Mouse (Mus musculus): ENCODE results near the gene Alox15. TPM values are rescaled to one million over a fixed set of nuclear protein-coding genes. Genes with fewer than 3 reads are reported as not detected.

The Alox15 gene
- 0.13 and 0.18 TPM in 2 replicates for polyA plus RNA-seq (2015; fragmentation: Nextera tagmentation; extraction: Ambion mirVana)

GRCm38 (mm10) chr11:70351868-70352267 is at the start of gene Alox15:
TSS of gene Alox15 (minus strand) at chr11:70352031.

GRCm38 (mm10) chr11:70322528-70322927 is 29.3 kb downstream of the Alox15 start, which contains the start of gene Alox12e:
TSS of gene Alox12e (minus strand) at chr11:70322628.

Other genes starting within 250 kb of the Alox15 start
- gene Mgl2, start 221.7 kb downstream of the Alox15 start, polyA plus RNA-seq (2015; fragmentation: Nextera tagmentation; extraction: Ambion mirVana) = 0.69 and 0.70 TPM in 2 replicates
- gene Clec10a, start 195.8 kb downstream of the Alox15 start, polyA plus RNA-seq (2015; fragmentation: Nextera tagmentation; extraction: Ambion mirVana) = 0.71 and 2.0 TPM in 2 replicates
- 19.5 and 20.3 TPM in 2 replicates for gene Slc16a11, start 139.3 kb downstream of the Alox15 start, polyA plus RNA-seq (2015; fragmentation: Nextera tagmentation; extraction: Ambion mirVana)
- 11.5 and 12.1 TPM in 2 replicates for gene Slc16a13, start 131.0 kb downstream of the Alox15 start, polyA plus RNA-seq (2015; fragmentation: Nextera tagmentation; extraction: Ambion mirVana)
- 2.9 and 3.3 TPM in 2 replicates for gene Bcl6b, start 122.2 kb downstream of the Alox15 start, polyA plus RNA-seq (2015; fragmentation: Nextera tagmentation; extraction: Ambion mirVana)
- gene 0610010K14Rik, start 114.1 kb downstream of the Alox15 start, polyA plus RNA-seq (2015; fragmentation: Nextera tagmentation; extraction: Ambion mirVana) = 149 and 172 TPM in 2 replicates
- 16.0 and 18.3 TPM in 2 replicates for gene Gm21988, start 112.2 kb downstream of the Alox15 start, polyA plus RNA-seq (2015; fragmentation: Nextera tagmentation; extraction: Ambion mirVana)
- gene Rnasek, start 112.2 kb downstream of the Alox15 start, polyA plus RNA-seq (2015; fragmentation: Nextera tagmentation; extraction: Ambion mirVana) = 645 and 685 TPM in 2 replicates
- gene Alox12, start 96.7 kb downstream of the Alox15 start, polyA plus RNA-seq (2015; fragmentation: Nextera tagmentation; extraction: Ambion mirVana) = 1.4 and 2.3 TPM in 2 replicates
- gene Alox12e, start 29.4 kb downstream of the Alox15 start, polyA plus RNA-seq (2015; fragmentation: Nextera tagmentation; extraction: Ambion mirVana) = 0.08 and 0.10 TPM in 2 replicates
- gene Pelp1, start 58.0 kb upstream of the Alox15 start, polyA plus RNA-seq (2015; fragmentation: Nextera tagmentation; extraction: Ambion mirVana) = 23.0 and 25.1 TPM in 2 replicates
- gene Arrb2, start 80.6 kb upstream of the Alox15 start, polyA plus RNA-seq (2015; fragmentation: Nextera tagmentation; extraction: Ambion mirVana) = 63.1 and 70.4 TPM in 2 replicates
- 35.2 and 36.0 TPM in 2 replicates for gene Med11, start 99.9 kb upstream of the Alox15 start, polyA plus RNA-seq (2015; fragmentation: Nextera tagmentation; extraction: Ambion mirVana)
- 0.80 and 1.5 TPM in 2 replicates for gene Zmynd15, start 107.4 kb upstream of the Alox15 start, polyA plus RNA-seq (2015; fragmentation: Nextera tagmentation; extraction: Ambion mirVana)
- gene Cxcl16, start 108.0 kb upstream of the Alox15 start, polyA plus RNA-seq (2015; fragmentation: Nextera tagmentation; extraction: Ambion mirVana) = 9.8 and 10.5 TPM in 2 replicates
- gene Tm4sf5, start 153.2 kb upstream of the Alox15 start, polyA plus RNA-seq (2015; fragmentation: Nextera tagmentation; extraction: Ambion mirVana) = 6.2 and 6.9 TPM in 2 replicates
- 0.48 TPM in 1 of 2 replicates, not detected in the other for gene Vmo1, start 162.6 kb upstream of the Alox15 start, polyA plus RNA-seq (2015; fragmentation: Nextera tagmentation; extraction: Ambion mirVana)
- 0.28 and 0.34 TPM in 2 replicates for gene Gltpd2, start 167.2 kb upstream of the Alox15 start, polyA plus RNA-seq (2015; fragmentation: Nextera tagmentation; extraction: Ambion mirVana)
- 779 and 839 TPM in 2 replicates for gene Psmb6, start 173.3 kb upstream of the Alox15 start, polyA plus RNA-seq (2015; fragmentation: Nextera tagmentation; extraction: Ambion mirVana)
- not detected in 2 replicates for gene Gm40193, start 180.9 kb upstream of the Alox15 start, polyA plus RNA-seq (2015; fragmentation: Nextera tagmentation; extraction: Ambion mirVana)
- gene Pld2, start 188.0 kb upstream of the Alox15 start, polyA plus RNA-seq (2015; fragmentation: Nextera tagmentation; extraction: Ambion mirVana) = 20.0 and 21.7 TPM in 2 replicates
- gene Mink1, start 210.8 kb upstream of the Alox15 start, polyA plus RNA-seq (2015; fragmentation: Nextera tagmentation; extraction: Ambion mirVana) = 15.4 and 18.3 TPM in 2 replicates

All from neural tube, postnatal 0 days (tissue).